Mouse (Mus musculus): ENCODE measurements around the gene Fcgr1.

DNA sequence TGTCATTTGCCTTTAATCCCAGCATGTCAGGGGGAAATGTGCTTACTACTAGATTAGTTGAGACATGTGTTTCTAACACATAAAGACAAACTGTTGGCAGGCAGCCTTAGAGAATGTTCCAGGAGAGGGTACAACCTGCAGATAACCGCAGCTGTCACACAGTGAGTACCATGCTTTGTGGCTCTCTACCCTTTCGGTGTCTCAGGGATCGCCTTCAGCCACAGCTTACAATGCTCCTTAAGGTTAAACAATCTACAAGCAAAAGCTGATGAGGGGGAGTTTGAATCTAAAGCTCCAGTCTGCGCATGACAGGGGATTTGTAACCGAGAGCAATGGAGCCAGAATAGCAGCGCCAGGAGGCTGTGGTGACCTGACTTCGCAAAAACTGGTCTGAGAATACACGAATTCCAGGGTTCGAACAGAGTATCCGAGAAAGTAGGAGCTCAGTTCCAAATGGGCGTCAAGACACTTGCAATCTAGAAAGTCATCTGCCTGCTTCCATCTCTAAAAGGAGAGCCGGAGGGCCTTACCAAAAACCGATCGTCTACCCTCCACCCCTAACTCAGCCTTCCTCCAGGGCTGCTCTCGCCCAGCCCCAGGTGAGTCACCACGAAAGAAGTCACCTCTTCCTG is 45.2 kb upstream of the Fcgr1 start:
- TF ChIP-seq EP300 (IDR thresholded peaks at IDR 0.05; ENCODE audit: insufficient read depth, low read depth, low read length), result no peak
- no peak for TF ChIP-seq CTCF (IDR thresholded peaks at IDR 0.05)
- no peak for TF ChIP-seq POLR2A (IDR thresholded peaks at IDR 0.05; ENCODE audit: insufficient read depth, low read depth, low read length)

Data from heart, adult 2 months (tissue).